Mouse (Mus musculus): ENCODE measurements around the gene Olfr211. TPM values are rescaled to one million over a fixed set of nuclear protein-coding genes. Genes with fewer than 3 reads are reported as not detected.

Gene Olfr211
- polyA plus RNA-seq, 1 experiment from 2014 or later = not detected

DNA sequence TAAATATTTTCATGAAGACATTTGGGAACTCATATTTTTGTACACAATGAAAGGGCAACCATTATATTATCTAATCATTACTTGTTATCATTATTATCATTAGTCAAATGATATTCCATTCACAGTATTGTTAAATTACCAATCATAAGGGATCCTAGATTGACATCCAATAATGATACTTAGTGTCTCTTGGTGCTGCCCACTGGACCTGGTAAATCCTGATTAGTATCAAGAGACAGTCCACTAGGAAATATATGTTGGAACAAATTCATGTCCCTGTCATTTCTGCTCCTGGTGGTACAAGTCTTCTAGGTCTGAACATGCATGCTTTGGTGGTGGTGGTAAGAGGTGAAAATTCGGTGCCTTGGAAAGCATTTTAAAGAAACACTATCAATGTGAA lies 49.3 kb downstream of the Olfr211 start, which contains the start of gene Olfr213:
TSS of gene Olfr213 (plus strand) at position 301 of the 400 bp plus-strand sequence.
- DNase-seq (ENCODE audit: low spot score) = no peak
- 77% methylated on average over 1 of the region's 1 CpGs for WGBS
- ATAC-seq (replicated peaks; ENCODE audit: insufficient number of reproducible peaks, low FRiP score, low TSS enrichment, low read depth) = no peak
- no peak within 1 kb of the TSS for H3K4me3 ChIP-seq (ENCODE audit: low read depth, low read length)
- no peak within 1 kb of the TSS for H3K27ac ChIP-seq (replicated peaks; ENCODE audit: low read depth, low read length)
- no peaks in the 10 kb centered on the region for H3K4me1 ChIP-seq (ENCODE audit: control insufficient read depth, insufficient read depth, low read length)
- H3K4me2 ChIP-seq (ENCODE audit: low read depth, low read length) = no peak within 1 kb of the TSS
- no peaks in the 10 kb centered on the region for H3K9me3 ChIP-seq (replicated peaks; ENCODE audit: control insufficient read depth, low read length)
- H3K27me3 ChIP-seq (ENCODE audit: control insufficient read depth, insufficient read depth, low read length) = no peaks in the 10 kb centered on the region
- no peak within 1 kb of the TSS for H3K9ac ChIP-seq (replicated peaks; ENCODE audit: low read length)
- no peaks in the 10 kb centered on the region for H3K36me3 ChIP-seq (replicated peaks; ENCODE audit: control insufficient read depth, insufficient read depth, low read depth, low read length)

DNA sequence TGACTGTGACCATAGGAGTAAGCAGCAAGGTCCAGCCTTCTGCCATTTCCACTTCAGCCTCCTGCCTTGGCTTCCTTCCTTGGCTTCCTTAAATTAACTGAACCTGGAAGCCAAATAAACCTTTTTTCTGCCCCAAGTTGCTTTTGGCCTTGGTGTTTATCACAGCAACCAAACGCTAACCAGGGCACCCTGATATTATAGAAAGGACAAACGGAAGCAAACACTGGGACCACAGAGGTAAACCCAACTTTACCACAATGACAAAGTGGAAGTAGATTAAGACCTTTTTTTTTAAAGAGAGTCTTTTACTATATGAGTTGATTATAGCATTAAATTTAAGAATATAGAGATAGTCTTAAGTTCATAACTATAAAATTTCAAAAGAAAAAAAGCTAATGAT lies 53.6 kb downstream of the Olfr211 start:
- no peak for ATAC-seq (replicated peaks; ENCODE audit: insufficient number of reproducible peaks, low FRiP score, low TSS enrichment, low read depth)
- Histone ChIP-seq H3K4me3 (ENCODE audit: low read depth, low read length) (no peak overlapping the region), H3K36me3 (replicated peaks; ENCODE audit: control insufficient read depth, insufficient read depth, low read depth, low read length) (no peaks in the 10 kb centered on the region), H3K9ac (replicated peaks; ENCODE audit: low read length) (no peak overlapping the region), H3K4me2 (ENCODE audit: low read depth, low read length) (no peak overlapping the region), H3K27me3 (ENCODE audit: control insufficient read depth, insufficient read depth, low read length) (no peaks in the 10 kb centered on the region), H3K27ac (replicated peaks; ENCODE audit: low read depth, low read length) (no peak overlapping the region), H3K4me1 (ENCODE audit: control insufficient read depth, insufficient read depth, low read length) (no peaks in the 10 kb centered on the region), H3K9me3 (replicated peaks; ENCODE audit: control insufficient read depth, low read length) (no peaks in the 10 kb centered on the region)
- no peak for DNase-seq (ENCODE audit: low spot score)
- 89% methylated on average over 2 of the region's 2 CpGs for WGBS

Other genes starting within 250 kb of the Olfr211 start
- gene Zfand4, start 224.9 kb upstream of the Olfr211 start, polyA plus RNA-seq (2014; fragmentation: Nextera tagmentation; extraction: Ambion mirVana) = 9.3 and 10.8 TPM in 2 replicates
- 22.0 and 22.2 TPM in 2 replicates for gene March8, start 151.1 kb upstream of the Olfr211 start, polyA plus RNA-seq (2014; fragmentation: Nextera tagmentation; extraction: Ambion mirVana)
- 0.72 and 0.74 TPM in 2 replicates for gene Alox5, start 27.9 kb upstream of the Olfr211 start, polyA plus RNA-seq (2014; fragmentation: Nextera tagmentation; extraction: Ambion mirVana)
- 0.07 TPM in 1 of 2 replicates, not detected in the other for gene Olfr212, start 17.4 kb downstream of the Olfr211 start, polyA plus RNA-seq (2014; fragmentation: Nextera tagmentation; extraction: Ambion mirVana)
- gene Olfr213, start 49.4 kb downstream of the Olfr211 start, polyA plus RNA-seq (2014; fragmentation: Nextera tagmentation; extraction: Ambion mirVana) = not detected in 2 replicates
- 0.42 and 0.64 TPM in 2 replicates for gene Gm5580, start 62.0 kb downstream of the Olfr211 start, polyA plus RNA-seq (2014; fragmentation: Nextera tagmentation; extraction: Ambion mirVana)
- not detected in 2 replicates for gene Olfr214, start 65.1 kb downstream of the Olfr211 start, polyA plus RNA-seq (2014; fragmentation: Nextera tagmentation; extraction: Ambion mirVana)
- gene Olfr215, start 95.1 kb downstream of the Olfr211 start, polyA plus RNA-seq (2014; fragmentation: Nextera tagmentation; extraction: Ambion mirVana) = not detected in 2 replicates
- gene Zfp422, start 139.9 kb downstream of the Olfr211 start, polyA plus RNA-seq (2014; fragmentation: Nextera tagmentation; extraction: Ambion mirVana) = 332 and 353 TPM in 2 replicates
- 13.8 and 15.1 TPM in 2 replicates for gene Depp1, start 161.5 kb downstream of the Olfr211 start, polyA plus RNA-seq (2014; fragmentation: Nextera tagmentation; extraction: Ambion mirVana)
- 15.3 and 17.6 TPM in 2 replicates for gene Rassf4, start 184.9 kb downstream of the Olfr211 start, polyA plus RNA-seq (2014; fragmentation: Nextera tagmentation; extraction: Ambion mirVana)
- gene Tmem72, start 227.8 kb downstream of the Olfr211 start, polyA plus RNA-seq (2014; fragmentation: Nextera tagmentation; extraction: Ambion mirVana) = 0.07 TPM in 2 replicates

Data from embryonic facial prominence, embryonic 11.5 days (tissue).